Mouse (Mus musculus) G1E (cell line): ENCODE data around the gene Apoh. TPM values are rescaled to one million over a fixed set of nuclear protein-coding genes. Genes with fewer than 3 reads are reported as not detected.

Experiments used
- ATAC-seq: 2 replicates; pipeline ENCODE4 v1.8.0; 2016; ENCODE audit warnings: mild to moderate bottlenecking; ENCODE audit not compliant: insufficient number of reproducible peaks, poor library complexity, low FRiP score, severe bottlenecking; ENCODE audit errors: extremely low read depth
- DNase-seq: peaks from one replicate; pipeline ENCODE4 v3.0.0; 2012; ENCODE audit warnings: low spot score
- H3K27me3 ChIP-seq: 2 replicates; pipeline ENCODE4 v1.6.1; 2012; ENCODE audit warnings: mild to moderate bottlenecking, low read length, inconsistent platforms; ENCODE audit not compliant: insufficient read depth
- H3K36me3 ChIP-seq: replicated peaks from 2 replicates; pipeline ENCODE3; 2012; ENCODE audit warnings: mild to moderate bottlenecking, inconsistent platforms
- H3K4me1 ChIP-seq: 2 replicates; pipeline ENCODE4 v1.6.1; 2012; ENCODE audit warnings: low read depth, low read length, inconsistent platforms, mixed read lengths; ENCODE audit not compliant: insufficient read depth
- H3K4me3 ChIP-seq: 2 replicates; pipeline ENCODE4 v1.5.1; 2012; ENCODE audit warnings: low read depth, mild to moderate bottlenecking, inconsistent platforms, low read length, moderate library complexity, mixed read lengths
- H3K9me3 ChIP-seq: replicated peaks from 2 replicates; pipeline ENCODE4 v1.6.1; 2012; ENCODE audit warnings: inconsistent platforms
- CTCF ChIP-seq: IDR thresholded peaks from 2 replicates; pipeline ENCODE4 v1.5.1; 2012; ENCODE audit warnings: low read depth, low read length, inconsistent platforms, mixed read lengths
- GATA1 ChIP-seq: IDR thresholded peaks from 2 replicates; pipeline ENCODE4 v1.6.1; 2012; ENCODE audit warnings: borderline replicate concordance, low read length, inconsistent platforms, mixed read lengths
- GATA2 ChIP-seq: IDR thresholded peaks from 2 replicates; pipeline ENCODE4 v1.6.1; 2012; ENCODE audit warnings: low read depth, low read length, inconsistent platforms, borderline replicate concordance
- POLR2AphosphoS5 ChIP-seq: IDR thresholded peaks from 2 replicates; pipeline ENCODE4 v1.6.1; 2012; ENCODE audit warnings: low read depth, low read length, inconsistent platforms; ENCODE audit not compliant: insufficient replicate concordance
- TAL1 ChIP-seq: conservative IDR thresholded peaks from 2 replicates; pipeline ENCODE4 v1.6.1; 2012; ENCODE audit warnings: low read depth, low read length, inconsistent platforms, mixed read lengths
- polyA plus RNA-seq: library from polyadenylated mRNA; stranded (reverse); fragments of >175 nt; gene quantifications from 2 replicates; pipeline ENCODE4 v1.2.3, GENCODE M21; 2012
- total RNA-seq, 2 experiments: library from RNA; stranded (forward) in 1 of 2; stranded (reverse) in 1 of 2; fragments of 200-1000 nt in 1 of 2; fragments of >200 nt in 1 of 2; fragmentation: Nextera tagmentation in 1 of 2; gene quantifications; 2 replicates each; pipeline ENCODE4 v1.2.3; 2014 to 2017

Gene Apoh
- total and polyA plus RNA-seq, 3 experiments, result not detected

DNA sequence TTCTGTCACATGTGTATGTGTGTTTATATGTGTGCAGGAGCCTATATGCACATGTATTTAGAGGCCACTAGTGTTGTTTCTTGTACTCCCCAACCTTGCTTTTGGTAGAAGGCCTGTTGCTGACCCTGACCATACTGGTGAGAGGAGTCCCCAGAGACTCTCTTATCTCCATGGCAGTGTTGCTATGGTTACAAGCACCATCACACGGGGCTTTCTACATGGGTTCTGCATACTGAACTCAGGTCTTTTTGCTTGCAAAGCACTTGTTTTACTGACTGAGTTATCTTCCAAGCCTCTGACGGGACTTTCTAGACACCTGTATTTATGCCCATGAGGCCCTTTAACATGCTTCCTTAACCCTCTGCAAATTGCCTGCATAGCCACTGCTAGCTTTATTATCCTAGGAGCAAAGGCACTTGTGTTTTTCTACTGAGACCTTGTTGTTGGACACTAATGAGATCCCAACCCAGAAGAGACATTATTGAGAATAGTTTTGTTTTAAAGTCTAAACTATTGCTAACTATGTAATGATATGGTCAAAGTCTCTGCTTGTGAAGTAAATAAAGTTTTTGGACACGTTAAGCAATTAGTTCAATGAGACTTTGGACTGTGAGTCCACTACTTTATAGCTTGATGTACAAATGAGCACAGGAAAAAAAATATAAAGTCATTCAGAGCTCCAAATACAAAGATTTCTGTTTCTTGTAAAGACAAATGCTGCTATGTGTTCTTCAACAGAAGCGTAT lies 41.9 kb downstream of the Apoh start:
- ATAC-seq (no peak), DNase-seq (no peak)
- no peaks in the 10 kb centered on the region for H3K36me3 ChIP-seq
- no peak overlapping the region for H3K4me3 ChIP-seq
- no peaks in the 10 kb centered on the region for H3K27me3 ChIP-seq
- H3K4me1 ChIP-seq, result no peaks in the 10 kb centered on the region
- no peaks in the 10 kb centered on the region for H3K9me3 ChIP-seq
- TF ChIP-seq TAL1, result no peak
- TF ChIP-seq CTCF, result no peak
- TF ChIP-seq GATA1, result no peak
- no peak for TF ChIP-seq GATA2

GRCm38 (mm10) chr11:108385666-108386024 lies 42.5 kb downstream of the Apoh start:
- Histone ChIP-seq H3K4me3 (no peak overlapping the region), H3K27me3 (no peaks in the 10 kb centered on the region), H3K36me3 (no peaks in the 10 kb centered on the region), H3K9me3 (no peaks in the 10 kb centered on the region), H3K4me1 (no peaks in the 10 kb centered on the region)
- TF ChIP-seq CTCF (no peak), GATA1 (no peak), TAL1 (no peak), POLR2AphosphoS5 (no peak), GATA2 (no peak)
- DNase-seq (no peak), ATAC-seq (no peak)

GRCm38 (mm10) chr11:108395061-108395460 lies 51.9 kb downstream of the Apoh start:
- H3K36me3 ChIP-seq, result no peaks in the 10 kb centered on the region
- ATAC-seq (no peak), DNase-seq (no peak)
- TF ChIP-seq GATA2 (no peak), GATA1 (no peak), TAL1 (no peak), POLR2AphosphoS5 (no peak), CTCF (no peak)
- H3K4me3 ChIP-seq, result no peak overlapping the region
- peaks cover 6% of the 10 kb centered on the region; the same call in 1 of the 2 replicates for H3K9me3 ChIP-seq
- no peaks in the 10 kb centered on the region for H3K27me3 ChIP-seq
- H3K4me1 ChIP-seq, result no peaks in the 10 kb centered on the region

DNA sequence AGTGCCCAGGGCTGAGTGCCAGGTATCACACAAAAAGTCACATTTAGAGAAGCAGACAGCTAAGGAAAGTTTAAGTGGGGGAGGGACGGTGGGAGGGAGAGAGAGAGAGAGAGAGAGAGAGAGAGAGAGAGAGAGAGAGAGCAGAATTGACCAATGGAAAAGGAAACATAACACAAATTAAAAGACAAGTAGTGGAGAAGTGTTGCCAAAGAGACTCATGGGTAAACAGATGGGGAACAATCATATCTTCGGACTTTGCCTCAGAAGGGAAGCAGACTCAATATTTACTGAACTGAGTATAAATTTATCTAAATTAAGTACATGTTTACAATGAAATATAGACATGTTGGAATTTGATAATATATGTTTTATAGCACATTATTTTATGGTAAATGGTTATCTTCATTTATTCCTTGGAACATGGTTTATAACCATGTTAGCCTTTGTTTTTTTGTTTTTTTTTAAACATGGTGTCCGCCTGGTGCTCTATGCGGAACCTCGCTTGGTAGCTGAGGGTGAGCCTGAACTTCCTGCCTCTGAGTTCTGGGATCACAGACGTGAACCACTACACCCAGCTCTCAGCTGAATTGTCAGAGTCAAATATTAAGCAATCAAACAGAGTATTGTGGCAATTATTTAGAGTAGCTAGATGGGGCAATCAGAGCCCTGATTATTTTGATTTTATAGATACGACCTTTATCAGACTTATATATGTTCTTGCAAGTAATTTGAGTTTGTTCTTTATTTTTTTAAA lies 53.1 kb downstream of the Apoh start:
- no peaks in the 10 kb centered on the region for H3K36me3 ChIP-seq
- H3K9me3 ChIP-seq, result peaks cover 6% of the 10 kb centered on the region; the same call in 1 of the 2 replicates
- no peaks in the 10 kb centered on the region for H3K27me3 ChIP-seq
- no peak for ATAC-seq
- H3K4me1 ChIP-seq, result no peaks in the 10 kb centered on the region
- no peak for DNase-seq
- H3K4me3 ChIP-seq, result no peak overlapping the region
- TF ChIP-seq CTCF (no peak), GATA2 (no peak), TAL1 (no peak), GATA1 (no peak), POLR2AphosphoS5 (no peak)

GRCm38 (mm10) chr11:108409876-108410644 lies 66.9 kb downstream of the Apoh start:
- no peaks in the 10 kb centered on the region for H3K4me1 ChIP-seq
- no peak for ATAC-seq
- TF ChIP-seq CTCF, result no peak
- no peak for TF ChIP-seq GATA2
- TF ChIP-seq TAL1, result no peak
- no peak for TF ChIP-seq GATA1
- TF ChIP-seq POLR2AphosphoS5, result no peak
- peaks cover 15% of the 10 kb centered on the region for H3K9me3 ChIP-seq
- no peaks in the 10 kb centered on the region for H3K27me3 ChIP-seq
- no peak overlapping the region for H3K4me3 ChIP-seq
- no peak for DNase-seq
- H3K36me3 ChIP-seq, result no peaks in the 10 kb centered on the region

DNA sequence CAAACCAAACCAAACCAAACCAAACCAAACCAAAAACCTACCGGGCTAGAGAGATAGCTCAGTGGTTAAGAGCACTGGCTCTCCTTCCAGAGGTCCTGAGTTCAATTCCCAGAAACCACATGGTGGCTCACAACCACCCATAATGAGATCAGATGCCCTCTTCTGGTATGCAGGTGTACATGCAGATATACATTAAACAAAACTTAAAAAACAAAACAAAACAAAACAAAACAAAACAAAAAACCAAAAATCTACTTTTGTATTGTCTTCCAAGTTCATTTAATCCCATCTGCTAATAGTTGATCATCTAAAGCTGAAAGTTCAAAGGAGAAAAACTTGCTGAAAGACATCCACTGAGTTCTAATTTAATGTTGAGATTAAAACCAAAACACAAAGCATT lies 73.2 kb downstream of the Apoh start:
- no peak for ATAC-seq
- Histone ChIP-seq H3K4me1 (no peaks in the 10 kb centered on the region), H3K27me3 (no peaks in the 10 kb centered on the region), H3K9me3 (peaks cover 23% of the 10 kb centered on the region), H3K36me3 (no peaks in the 10 kb centered on the region), H3K4me3 (no peak overlapping the region)
- TF ChIP-seq GATA1 (no peak), POLR2AphosphoS5 (no peak), CTCF (no peak), GATA2 (no peak), TAL1 (no peak)
- DNase-seq, result no peak
